Mouse (Mus musculus) neural tube, embryonic 14.5 days (tissue): ENCODE data around the gene 2610528A11Rik. TPM values are rescaled to one million over a fixed set of nuclear protein-coding genes. Genes with fewer than 3 reads are reported as not detected.

Experiments used
- ATAC-seq: fragments of 200-750 bp; cut with Nextera tagmentation; 2 replicates; pipeline ENCODE4 v1.8.0; 2017; ENCODE audit warnings: low read depth, mild to moderate bottlenecking, moderate TSS enrichment, moderate library complexity
- H3K27ac ChIP-seq: fragments of 300-500 bp; sonication (generic); 2 replicates; pipeline ENCODE4 v1.5.1; 2014; ENCODE audit warnings: low read depth, mild to moderate bottlenecking, control low read depth, low read length, moderate library complexity, mixed read lengths
- H3K27me3 ChIP-seq: fragments of 300-500 bp; sonication (generic); 2 replicates; pipeline ENCODE4 v1.6.1; 2014; ENCODE audit warnings: low read length; ENCODE audit not compliant: control insufficient read depth, insufficient read depth
- H3K36me3 ChIP-seq: fragments of 300-500 bp; sonication (generic); 2 replicates; pipeline ENCODE4 v1.6.1; 2014; ENCODE audit warnings: low read length, mixed read lengths; ENCODE audit not compliant: control insufficient read depth, insufficient read depth
- H3K4me1 ChIP-seq: fragments of 300-500 bp; sonication (generic); 2 replicates; pipeline ENCODE4 v1.6.1; 2014; ENCODE audit warnings: low read length; ENCODE audit not compliant: control insufficient read depth, insufficient read depth
- H3K4me2 ChIP-seq: fragments of 300-500 bp; sonication (generic); 2 replicates; pipeline ENCODE4 v1.6.1; 2014; ENCODE audit warnings: mild to moderate bottlenecking, low read depth, low read length, control low read depth
- H3K4me3 ChIP-seq: fragments of 300-500 bp; sonication (generic); 2 replicates; pipeline ENCODE4 v1.5.1; 2014; ENCODE audit warnings: low read depth, low read length, control low read depth, mixed read lengths
- H3K9ac ChIP-seq: fragments of 300-500 bp; sonication (generic); replicated peaks from 2 replicates; pipeline ENCODE4 v1.6.1; 2014; ENCODE audit warnings: low read depth, mild to moderate bottlenecking, control low read depth, low read length, mixed read lengths
- H3K9me3 ChIP-seq: fragments of 300-500 bp; sonication (generic); 2 replicates; pipeline ENCODE4 v1.6.1; 2016; ENCODE audit warnings: low read length; ENCODE audit not compliant: control insufficient read depth
- WGBS: fragments of 180-500 bp; shearing (Covaris S2); extraction: QIAGEN DNeasy Blood & Tissue Kit; methylation state at CpG from one replicate; pipeline ENCODE4 v1.1.7; 2014; 5-methylcytosine and 5-hydroxymethylcytosine counted together
- polyA plus RNA-seq: library from polyadenylated mRNA; unstranded; fragments of >200 nt; fragmentation: Nextera tagmentation; extraction: Ambion mirVana; gene quantifications from 2 replicates; pipeline ENCODE4 v1.2.1, GENCODE M21; 2014

2610528A11Rik gene
- polyA plus RNA-seq, 1 experiment from 2014 or later, result not detected

DNA sequence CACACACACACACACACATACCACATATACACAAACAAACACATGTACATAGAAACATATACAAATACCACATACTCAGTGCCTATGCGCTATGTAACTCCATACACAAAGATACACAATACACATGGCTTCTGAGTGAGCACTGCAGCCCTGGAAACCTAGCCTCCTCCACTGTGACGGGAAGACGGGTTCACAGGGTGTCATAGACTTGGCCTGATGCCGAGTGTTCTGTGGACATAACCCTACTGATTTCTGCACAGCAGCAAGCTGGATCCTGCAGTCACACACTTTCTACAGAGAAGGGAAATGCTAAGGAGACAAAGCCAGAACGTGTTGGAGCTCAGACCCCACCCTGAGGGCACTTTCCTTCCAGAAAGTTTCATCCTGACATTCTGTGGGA, 9.1 kb downstream of the 2610528A11Rik start:
- H3K9me3 ChIP-seq, result no peaks in the 10 kb centered on the region
- H3K27me3 ChIP-seq, result no peaks in the 10 kb centered on the region
- no peak for ATAC-seq
- 70% methylated on average over 5 of the region's 5 CpGs for WGBS
- no peak overlapping the region for H3K9ac ChIP-seq
- no peak overlapping the region for H3K4me3 ChIP-seq
- no peak overlapping the region for H3K27ac ChIP-seq
- no peaks in the 10 kb centered on the region for H3K4me1 ChIP-seq
- no peaks in the 10 kb centered on the region for H3K36me3 ChIP-seq
- H3K4me2 ChIP-seq, result no peak overlapping the region

GRCm38 (mm10) chr14:37102484-37102883, 11.3 kb downstream of the 2610528A11Rik start:
- no peak for ATAC-seq
- Histone ChIP-seq H3K27me3 (no peaks in the 10 kb centered on the region; the same call in 1 of the 2 replicates), H3K27ac (no peak overlapping the region), H3K9ac (no peak overlapping the region), H3K36me3 (no peaks in the 10 kb centered on the region), H3K4me3 (no peak overlapping the region), H3K4me2 (no peak overlapping the region), H3K9me3 (no peaks in the 10 kb centered on the region), H3K4me1 (0 out of 2 replicates have a peak, but pooled peaks cover 3% of the 10 kb centered on the region)
- 84% methylated on average over 3 of the region's 3 CpGs for whole genome bisulfite sequencing

DNA sequence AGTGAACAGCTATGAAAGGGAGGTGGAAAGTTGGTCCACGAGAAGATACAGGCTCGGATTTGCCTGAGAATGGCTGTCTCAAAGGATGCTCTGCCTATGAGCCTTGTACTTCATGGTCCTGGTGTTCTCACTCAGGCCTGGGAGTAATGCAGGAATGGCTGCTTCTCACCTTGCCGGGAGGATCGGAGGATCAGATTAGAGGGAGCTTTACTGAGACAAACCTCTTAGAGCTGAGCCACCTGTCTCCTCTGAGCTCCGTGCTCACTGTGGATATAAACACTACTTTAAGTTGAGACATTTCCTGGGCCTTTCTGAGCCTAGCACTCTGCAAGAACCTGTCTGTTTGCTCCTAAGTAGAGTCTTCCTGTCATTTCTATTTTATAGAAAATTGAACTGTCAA, 12.3 kb downstream of the 2610528A11Rik start:
- Histone ChIP-seq H3K4me1 (0 out of 2 replicates have a peak, but pooled peaks cover 3% of the 10 kb centered on the region), H3K4me2 (no peak overlapping the region), H3K4me3 (no peak overlapping the region), H3K9me3 (no peaks in the 10 kb centered on the region), H3K36me3 (no peaks in the 10 kb centered on the region), H3K27ac (no peak overlapping the region), H3K27me3 (no peaks in the 10 kb centered on the region; the same call in 1 of the 2 replicates), H3K9ac (no peak overlapping the region)
- ATAC-seq, result no peak
- WGBS, result 90% methylated on average over 5 of the region's 5 CpGs

- H3K4me1 ChIP-seq, result 0 out of 2 replicates have a peak, but pooled peaks cover 3% of the 10 kb centered on the region
- no peak within 1 kb of the TSS for H3K27ac ChIP-seq
- no peaks in the 10 kb centered on the region for H3K9me3 ChIP-seq
- ATAC-seq, result peak; percentile 82
- H3K9ac ChIP-seq, result peak within 1 kb of the TSS; percentile 55
- H3K27me3 ChIP-seq, result no peaks in the 10 kb centered on the region; the same call in 1 of the 2 replicates
- no peaks in the 10 kb centered on the region for H3K36me3 ChIP-seq
- 2% methylated on average over 30 of the region's 30 CpGs for WGBS
- peak within 1 kb of the TSS; percentile 43 for H3K4me3 ChIP-seq
- peak within 1 kb of the TSS; percentile 84 for H3K4me2 ChIP-seq
Measured at GRCm38 (mm10) chr14:37097956-37098530, 15.8 kb downstream of the 2610528A11Rik start, which contains the start of gene Cdhr1. TSS of gene Cdhr1 (minus strand) at chr14:37098347.

DNA sequence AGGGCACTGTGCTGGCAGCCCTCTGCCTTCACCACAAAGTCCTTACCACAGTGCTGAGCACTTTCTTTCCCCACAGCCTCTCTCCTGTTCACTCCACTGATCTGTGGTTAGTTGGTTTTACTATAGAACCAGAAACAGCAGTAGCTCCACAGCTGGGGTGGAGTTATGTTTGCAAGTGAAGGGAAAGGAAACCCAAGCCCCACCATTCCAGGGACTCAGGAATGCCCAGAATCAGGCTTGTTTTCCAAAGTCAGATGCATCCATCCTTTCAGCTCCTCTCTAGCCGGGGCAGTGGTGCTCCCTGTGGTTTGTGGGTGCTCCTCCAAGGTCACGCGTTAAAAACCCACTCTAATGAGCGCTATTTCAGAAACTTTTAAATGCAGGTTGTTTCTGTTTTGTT, 18.3 kb downstream of the 2610528A11Rik start:
- Histone ChIP-seq H3K4me3 (no peak overlapping the region), H3K27me3 (no peaks in the 10 kb centered on the region; the same call in 1 of the 2 replicates), H3K27ac (no peak overlapping the region), H3K4me2 (no peak overlapping the region), H3K36me3 (no peaks in the 10 kb centered on the region), H3K9me3 (no peaks in the 10 kb centered on the region), H3K9ac (no peak overlapping the region), H3K4me1 (0 out of 2 replicates have a peak, but pooled peaks cover 3% of the 10 kb centered on the region)
- no peak for ATAC-seq
- WGBS, result 87% methylated on average over 4 of the region's 4 CpGs

DNA sequence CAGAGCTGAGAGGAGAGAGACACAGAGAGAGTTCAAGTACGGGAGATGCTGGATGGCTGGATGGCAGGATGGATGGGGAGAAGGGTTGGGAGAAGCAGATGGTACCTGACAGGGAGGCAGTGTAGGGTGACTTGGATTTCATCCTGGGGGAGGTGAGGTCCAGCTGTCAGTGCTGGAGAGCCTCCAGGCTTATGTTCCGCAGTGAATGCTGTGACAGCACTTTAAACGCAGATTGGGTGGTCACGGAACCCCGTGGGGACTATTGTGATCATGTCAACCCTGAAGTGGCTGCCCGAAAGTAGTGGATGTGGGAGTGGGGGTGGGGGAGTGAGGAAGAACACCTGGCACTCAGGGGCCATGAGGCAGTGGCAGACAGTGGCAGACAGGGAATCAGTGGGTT, 19.4 kb downstream of the 2610528A11Rik start:
- 54% methylated on average over 6 of the region's 6 CpGs for WGBS
- ATAC-seq, result no peak; the same call in 1 of the 2 replicates

DNA sequence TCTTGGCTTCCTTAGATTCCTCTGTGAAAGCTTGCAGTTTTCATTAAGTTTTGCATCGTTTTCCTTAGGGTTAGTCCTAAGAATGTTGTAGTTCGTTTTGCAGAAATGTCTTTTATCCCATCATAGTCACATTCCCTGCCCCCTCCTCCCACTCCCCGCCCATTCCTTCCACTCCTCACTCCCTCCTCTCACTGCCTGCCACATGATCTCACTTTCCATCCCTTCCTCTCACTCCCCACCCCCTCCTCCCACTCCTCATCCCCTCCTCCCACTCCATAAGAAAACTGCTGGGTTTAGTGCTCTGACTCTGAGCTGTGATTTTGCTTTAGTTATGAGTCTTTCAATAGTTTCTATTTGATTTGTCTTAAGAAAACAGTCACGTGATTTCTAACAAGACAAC, 30.1 kb downstream of the 2610528A11Rik start:
- H3K9ac ChIP-seq, result no peak overlapping the region
- H3K27me3 ChIP-seq, result no peaks in the 10 kb centered on the region
- no peak for ATAC-seq
- H3K4me1 ChIP-seq, result no peaks in the 10 kb centered on the region
- no peak overlapping the region for H3K4me3 ChIP-seq
- 37% methylated on average over 4 of the region's 4 CpGs for WGBS
- H3K36me3 ChIP-seq, result no peaks in the 10 kb centered on the region
- no peaks in the 10 kb centered on the region for H3K9me3 ChIP-seq
- no peak overlapping the region for H3K27ac ChIP-seq
- no peak overlapping the region for H3K4me2 ChIP-seq

More for the DNA sequence above, 19.4 kb downstream of the 2610528A11Rik start:
- 0 out of 2 replicates have a peak, but pooled peaks cover 3% of the 10 kb centered on the region for H3K4me1 ChIP-seq
- no peaks in the 10 kb centered on the region; the same call in 1 of the 2 replicates for H3K27me3 ChIP-seq
- no peak overlapping the region for H3K4me3 ChIP-seq
- no peaks in the 10 kb centered on the region for H3K9me3 ChIP-seq
- no peak overlapping the region for H3K27ac ChIP-seq
- no peak overlapping the region for H3K4me2 ChIP-seq
- H3K9ac ChIP-seq, result no peak overlapping the region
- H3K36me3 ChIP-seq, result no peaks in the 10 kb centered on the region

DNA sequence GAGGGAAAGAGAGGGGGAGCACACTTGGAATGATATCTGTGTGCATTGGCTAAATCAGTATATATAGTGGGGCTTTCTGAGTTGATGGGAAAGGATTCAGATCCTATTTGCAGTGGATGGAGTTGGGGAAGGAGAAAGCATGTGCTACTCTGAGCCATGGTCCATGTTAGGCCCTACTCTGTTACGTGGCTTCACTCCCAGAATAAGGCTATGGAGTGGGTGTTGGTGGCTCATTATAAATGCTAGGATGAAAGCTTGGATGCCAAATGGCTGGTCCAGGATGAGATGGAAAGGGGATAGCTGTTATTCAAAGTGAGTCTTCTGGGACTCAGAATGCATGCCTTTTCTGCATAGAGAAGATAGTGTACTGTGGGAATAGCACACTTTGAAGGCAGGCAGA, 33.1 kb downstream of the 2610528A11Rik start:
- Histone ChIP-seq H3K9me3 (no peaks in the 10 kb centered on the region), H3K27ac (no peak overlapping the region), H3K36me3 (no peaks in the 10 kb centered on the region), H3K4me3 (no peak overlapping the region), H3K9ac (no peak overlapping the region), H3K4me2 (no peak overlapping the region), H3K27me3 (no peaks in the 10 kb centered on the region), H3K4me1 (no peaks in the 10 kb centered on the region)
- WGBS, result 89% methylated on average over 1 of the region's 1 CpGs
- ATAC-seq, result no peak

- no peak for ATAC-seq
- Histone ChIP-seq H3K9ac (no peak overlapping the region), H3K4me3 (no peak overlapping the region), H3K27me3 (no peaks in the 10 kb centered on the region), H3K36me3 (no peaks in the 10 kb centered on the region), H3K27ac (no peak overlapping the region), H3K4me2 (no peak overlapping the region), H3K4me1 (no peaks in the 10 kb centered on the region), H3K9me3 (no peaks in the 10 kb centered on the region)
- 18% methylated on average over 9 of the region's 9 CpGs for WGBS
Measured at GRCm38 (mm10) chr14:37068516-37068915, 45.3 kb downstream of the 2610528A11Rik start.
